Mouse (Mus musculus) neural tube, embryonic 14.5 days (tissue): ENCODE measurements around the gene Eif4ebp2. TPM values are rescaled to one million over a fixed set of nuclear protein-coding genes. Genes with fewer than 3 reads are reported as not detected.

Experiments
- ATAC-seq: fragments of 200-750 bp; cut with Nextera tagmentation; 2 replicates; pipeline ENCODE4 v1.8.0; 2017; ENCODE audit warnings: low read depth, mild to moderate bottlenecking, moderate TSS enrichment, moderate library complexity
- H3K27ac ChIP-seq: fragments of 300-500 bp; sonication (generic); 2 replicates; pipeline ENCODE4 v1.5.1; 2014; ENCODE audit warnings: low read depth, mild to moderate bottlenecking, control low read depth, low read length, moderate library complexity, mixed read lengths
- H3K27me3 ChIP-seq: fragments of 300-500 bp; sonication (generic); 2 replicates; pipeline ENCODE4 v1.6.1; 2014; ENCODE audit warnings: low read length; ENCODE audit not compliant: control insufficient read depth, insufficient read depth
- H3K36me3 ChIP-seq: fragments of 300-500 bp; sonication (generic); 2 replicates; pipeline ENCODE4 v1.6.1; 2014; ENCODE audit warnings: low read length, mixed read lengths; ENCODE audit not compliant: control insufficient read depth, insufficient read depth
- H3K4me1 ChIP-seq: fragments of 300-500 bp; sonication (generic); 2 replicates; pipeline ENCODE4 v1.6.1; 2014; ENCODE audit warnings: low read length; ENCODE audit not compliant: control insufficient read depth, insufficient read depth
- H3K4me2 ChIP-seq: fragments of 300-500 bp; sonication (generic); 2 replicates; pipeline ENCODE4 v1.6.1; 2014; ENCODE audit warnings: mild to moderate bottlenecking, low read depth, low read length, control low read depth
- H3K4me3 ChIP-seq: fragments of 300-500 bp; sonication (generic); 2 replicates; pipeline ENCODE4 v1.5.1; 2014; ENCODE audit warnings: low read depth, low read length, control low read depth, mixed read lengths
- H3K9ac ChIP-seq: fragments of 300-500 bp; sonication (generic); replicated peaks from 2 replicates; pipeline ENCODE4 v1.6.1; 2014; ENCODE audit warnings: low read depth, mild to moderate bottlenecking, control low read depth, low read length, mixed read lengths
- H3K9me3 ChIP-seq: fragments of 300-500 bp; sonication (generic); 2 replicates; pipeline ENCODE4 v1.6.1; 2016; ENCODE audit warnings: low read length; ENCODE audit not compliant: control insufficient read depth
- WGBS: fragments of 180-500 bp; shearing (Covaris S2); extraction: QIAGEN DNeasy Blood & Tissue Kit; methylation state at CpG from one replicate; pipeline ENCODE4 v1.1.7; 2014; 5-methylcytosine and 5-hydroxymethylcytosine counted together
- polyA plus RNA-seq: library from polyadenylated mRNA; unstranded; fragments of >200 nt; fragmentation: Nextera tagmentation; extraction: Ambion mirVana; gene quantifications from 2 replicates; pipeline ENCODE4 v1.2.1, GENCODE M21; 2014

Eif4ebp2 gene
- polyA plus RNA-seq, 1 experiment from 2014 or later: 40.0 TPM

- no peaks in the 10 kb centered on the region for H3K9me3 ChIP-seq
- H3K27me3 ChIP-seq: peaks cover 33% of the 10 kb centered on the region
- H3K4me3 ChIP-seq: peak overlapping the region; percentile 36
- H3K27ac ChIP-seq: no peak overlapping the region
- 0 out of 2 replicates have a peak, but pooled peaks cover 8% of the 10 kb centered on the region for H3K4me1 ChIP-seq
- ATAC-seq: peak; percentile 41
- no peaks in the 10 kb centered on the region for H3K36me3 ChIP-seq
- H3K4me2 ChIP-seq: peak overlapping the region; percentile 79
- WGBS: 1% methylated on average over 48 of the region's 50 CpGs
- peak overlapping the region; percentile 46 for H3K9ac ChIP-seq
Measured at GRCm38 (mm10) chr10:61418131-61418900, 34.1 kb downstream of the Eif4ebp2 start.

- Histone ChIP-seq H3K9me3 (no peaks in the 10 kb centered on the region), H3K27me3 (peaks cover 33% of the 10 kb centered on the region), H3K4me2 (peak within 1 kb of the TSS; percentile 79), H3K36me3 (no peaks in the 10 kb centered on the region), H3K27ac (no peak within 1 kb of the TSS), H3K4me3 (peak within 1 kb of the TSS; percentile 36), H3K9ac (peak within 1 kb of the TSS; percentile 46), H3K4me1 (0 out of 2 replicates have a peak, but pooled peaks cover 8% of the 10 kb centered on the region)
- ATAC-seq: no peak
- WGBS: 17% methylated on average over 10 of the region's 10 CpGs
Measured at GRCm38 (mm10) chr10:61417672-61418071, 34.8 kb downstream of the Eif4ebp2 start, which contains the start of gene Nodal. Nodal (plus strand) TSS chr10:61417972.

GRCm38 (mm10) chr10:61417046-61417445 is 35.4 kb downstream of the Eif4ebp2 start:
- peaks cover 33% of the 10 kb centered on the region for H3K27me3 ChIP-seq
- H3K9me3 ChIP-seq: no peaks in the 10 kb centered on the region
- H3K36me3 ChIP-seq: no peaks in the 10 kb centered on the region
- H3K4me3 ChIP-seq: no peak overlapping the region
- WGBS: 34% methylated on average over 2 of the region's 2 CpGs
- no peak for ATAC-seq
- 0 out of 2 replicates have a peak, but pooled peaks cover 8% of the 10 kb centered on the region for H3K4me1 ChIP-seq
- no peak overlapping the region for H3K4me2 ChIP-seq
- no peak overlapping the region for H3K27ac ChIP-seq
- H3K9ac ChIP-seq: no peak overlapping the region

- ATAC-seq: no peak
- Histone ChIP-seq H3K4me1 (0 out of 2 replicates have a peak, but pooled peaks cover 8% of the 10 kb centered on the region), H3K9ac (no peak overlapping the region), H3K4me3 (no peak overlapping the region), H3K4me2 (no peak overlapping the region), H3K27me3 (peaks cover 33% of the 10 kb centered on the region), H3K27ac (no peak overlapping the region), H3K36me3 (no peaks in the 10 kb centered on the region), H3K9me3 (no peaks in the 10 kb centered on the region)
- 21% methylated on average over 7 of the region's 7 CpGs for WGBS
Measured at GRCm38 (mm10) chr10:61416561-61416960, 35.9 kb downstream of the Eif4ebp2 start.

- H3K27me3 ChIP-seq: peaks cover 33% of the 10 kb centered on the region
- ATAC-seq: no peak
- H3K36me3 ChIP-seq: no peaks in the 10 kb centered on the region
- 0 out of 2 replicates have a peak, but pooled peaks cover 8% of the 10 kb centered on the region for H3K4me1 ChIP-seq
- no peak overlapping the region for H3K27ac ChIP-seq
- no peak overlapping the region for H3K9ac ChIP-seq
- H3K4me2 ChIP-seq: no peak overlapping the region
- WGBS: 11% methylated on average over 8 of the region's 8 CpGs
- H3K4me3 ChIP-seq: no peak overlapping the region
- H3K9me3 ChIP-seq: no peaks in the 10 kb centered on the region
Measured at GRCm38 (mm10) chr10:61415890-61416289, 36.6 kb downstream of the Eif4ebp2 start.

- Histone ChIP-seq H3K4me2 (no peak overlapping the region), H3K9me3 (no peaks in the 10 kb centered on the region), H3K4me1 (0 out of 2 replicates have a peak, but pooled peaks cover 8% of the 10 kb centered on the region), H3K36me3 (no peaks in the 10 kb centered on the region), H3K9ac (no peak overlapping the region), H3K27me3 (peaks cover 31% of the 10 kb centered on the region), H3K4me3 (no peak overlapping the region), H3K27ac (no peak overlapping the region)
- no peak for ATAC-seq
- WGBS: 68% methylated on average over 3 of the region's 3 CpGs
Measured at GRCm38 (mm10) chr10:61415240-61415639, 37.2 kb downstream of the Eif4ebp2 start.

- Histone ChIP-seq H3K4me1 (0 out of 2 replicates have a peak, but pooled peaks cover 2% of the 10 kb centered on the region), H3K27me3 (peaks cover 16% of the 10 kb centered on the region), H3K4me2 (no peak overlapping the region), H3K4me3 (no peak overlapping the region), H3K9me3 (no peaks in the 10 kb centered on the region), H3K27ac (no peak overlapping the region), H3K36me3 (no peaks in the 10 kb centered on the region), H3K9ac (no peak overlapping the region)
- 63% methylated on average over 21 of the region's 21 CpGs for WGBS
- ATAC-seq: no peak
Measured at GRCm38 (mm10) chr10:61412910-61413625, 39.4 kb downstream of the Eif4ebp2 start.

- no peak overlapping the region for H3K9ac ChIP-seq
- H3K4me2 ChIP-seq: no peak overlapping the region
- H3K27ac ChIP-seq: no peak overlapping the region
- no peaks in the 10 kb centered on the region for H3K4me1 ChIP-seq
- WGBS: 32% methylated on average over 9 of the region's 9 CpGs
- no peak for ATAC-seq
- no peaks in the 10 kb centered on the region for H3K9me3 ChIP-seq
- 0 out of 2 replicates have a peak, but pooled peaks cover 2% of the 10 kb centered on the region for H3K27me3 ChIP-seq
- no peaks in the 10 kb centered on the region for H3K36me3 ChIP-seq
- H3K4me3 ChIP-seq: no peak overlapping the region
Measured at GRCm38 (mm10) chr10:61410193-61410592, 42.3 kb downstream of the Eif4ebp2 start.

GRCm38 (mm10) chr10:61409776-61410175 is 42.7 kb downstream of the Eif4ebp2 start:
- Histone ChIP-seq H3K4me2 (no peak overlapping the region), H3K36me3 (no peaks in the 10 kb centered on the region), H3K9me3 (no peaks in the 10 kb centered on the region), H3K4me1 (no peaks in the 10 kb centered on the region), H3K27me3 (0 out of 2 replicates have a peak, but pooled peaks cover 2% of the 10 kb centered on the region), H3K4me3 (no peak overlapping the region), H3K9ac (no peak overlapping the region), H3K27ac (no peak overlapping the region)
- 13% methylated on average over 4 of the region's 4 CpGs for WGBS
- no peak for ATAC-seq
